Mouse (Mus musculus): Measurements from ENCODE around the gene Tbc1d7.

Tbc1d7 gene

DNA sequence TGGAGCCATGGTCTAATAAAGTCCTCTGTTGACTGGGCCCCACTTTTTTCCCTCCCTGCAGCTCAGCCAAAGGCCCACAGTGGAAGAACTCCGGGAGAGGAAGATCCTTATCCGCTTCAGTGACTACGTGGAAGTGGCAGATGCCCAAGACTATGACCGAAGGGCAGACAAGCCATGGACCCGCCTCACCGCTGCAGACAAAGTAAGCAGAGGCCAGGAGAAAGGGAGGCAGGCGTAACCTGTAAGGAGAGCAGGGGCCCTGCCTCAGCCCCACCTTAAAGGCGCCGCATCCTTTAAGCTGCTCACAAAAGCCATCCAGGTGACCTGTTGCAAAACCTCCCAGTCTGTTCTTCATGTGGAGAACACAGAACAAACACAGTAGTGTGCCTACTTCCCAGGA, 38.4 kb downstream of the Tbc1d7 start:
- DNase-seq: peak; percentile 19 to 52

- peak; percentile 57 to 74 for DNase-seq
These were observed 39.5 kb downstream of the Tbc1d7 start for GRCm38 (mm10) chr13:43131741-43132191.

DNA sequence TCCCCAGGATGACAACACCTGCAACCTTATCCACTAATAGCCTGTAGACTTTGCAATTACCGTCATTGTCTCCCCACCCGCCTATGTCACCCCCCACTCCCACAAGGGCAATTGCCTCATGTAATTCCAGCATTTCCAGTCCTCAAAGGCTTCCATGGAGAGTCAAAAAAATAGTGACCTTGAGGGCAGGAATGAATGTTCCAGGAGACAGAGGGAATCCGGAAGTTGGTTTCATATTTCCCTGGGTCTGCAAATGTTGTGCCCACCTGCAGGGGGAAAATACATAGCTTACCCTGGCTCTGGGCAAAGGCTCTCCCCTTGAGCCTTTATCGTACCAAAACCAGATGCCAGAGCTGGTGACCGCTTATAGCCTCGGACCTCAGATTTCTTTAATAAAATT, 41.1 kb downstream of the Tbc1d7 start:
- DNase-seq: no peak

GRCm38 (mm10) chr13:43124683-43125074, 46.6 kb downstream of the Tbc1d7 start:
- DNase-seq: no peak

- no peak for DNase-seq
These were observed 47.2 kb downstream of the Tbc1d7 start for GRCm38 (mm10) chr13:43123895-43124682.

- peak; percentile 45 to 59 for DNase-seq
These were observed 48.8 kb downstream of the Tbc1d7 start for GRCm38 (mm10) chr13:43122306-43123070.

GRCm38 (mm10) chr13:43113141-43113540, 58.2 kb downstream of the Tbc1d7 start:
- DNase-seq: no peak

- DNase-seq: no peak
These were observed 58.6 kb downstream of the Tbc1d7 start for GRCm38 (mm10) chr13:43112707-43113106.

- DNase-seq: peak in 1 of 2 experiments; percentile 16
These were observed 59.0 kb downstream of the Tbc1d7 start for GRCm38 (mm10) chr13:43112280-43112679.

- no peak for DNase-seq
These were observed 66.8 kb downstream of the Tbc1d7 start for GRCm38 (mm10) chr13:43104496-43104895.

DNA sequence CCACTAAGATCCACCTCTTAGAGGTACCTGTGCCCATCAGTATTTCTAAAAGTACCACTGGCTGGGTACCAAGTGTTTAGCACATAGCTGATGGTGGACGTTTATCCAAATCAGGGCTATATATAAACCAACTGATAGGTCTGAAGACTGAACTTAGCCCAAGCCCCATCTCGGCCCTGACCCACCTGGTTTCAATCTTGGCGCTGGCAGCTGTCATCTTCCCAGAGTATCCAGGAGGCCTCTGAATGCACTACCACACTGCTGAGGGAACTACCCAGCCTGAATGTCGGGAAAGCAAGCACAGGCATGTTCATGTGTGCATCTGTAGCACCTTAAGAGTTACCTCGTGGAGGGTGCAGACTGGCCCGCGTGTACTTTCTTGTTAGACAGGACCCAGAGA, 68.4 kb downstream of the Tbc1d7 start:
- no peak for DNase-seq
